Mouse (Mus musculus) liver, adult 2 months (tissue): ENCODE results near the gene Arhgef3. TPM values are rescaled to one million over a fixed set of nuclear protein-coding genes. Genes with fewer than 3 reads are reported as not detected.

Source experiments
- DNase-seq: peaks from one replicate; pipeline ENCODE4 v3.0.0-alpha.2; 2011; ENCODE audit warnings: low read depth, low spot score; ENCODE audit errors: extremely low read depth
- H3K27ac ChIP-seq: fragments of 200-500 bp; replicated peaks from 2 replicates; pipeline ENCODE4 v1.5.1; 2012; ENCODE audit warnings: low read depth, mild to moderate bottlenecking, control low read depth, inconsistent platforms, low read length; ENCODE audit not compliant: insufficient read depth
- H3K27me3 ChIP-seq: fragments of 200-500 bp; 2 replicates; pipeline ENCODE4 v1.6.1; 2012; ENCODE audit warnings: mild to moderate bottlenecking, moderate library complexity, low read length, inconsistent platforms; ENCODE audit not compliant: control insufficient read depth, insufficient read depth
- H3K36me3 ChIP-seq: fragments of 200-500 bp; 2 replicates; pipeline ENCODE4 v1.6.1; 2012; ENCODE audit warnings: low read length, inconsistent platforms; ENCODE audit not compliant: control insufficient read depth, insufficient read depth
- H3K4me1 ChIP-seq: fragments of 200-500 bp; 2 replicates; pipeline ENCODE4 v1.6.1; 2011; ENCODE audit warnings: low read length; ENCODE audit not compliant: control insufficient read depth, insufficient read depth
- H3K4me3 ChIP-seq: fragments of 200-500 bp; 2 replicates; pipeline ENCODE4 v1.5.1; 2011; ENCODE audit warnings: low read depth, mild to moderate bottlenecking, control low read depth, low read length, moderate library complexity; ENCODE audit not compliant: insufficient read depth
- H3K79me2 ChIP-seq: fragments of 200-500 bp; 2 replicates; pipeline ENCODE4 v1.6.1; 2012; ENCODE audit warnings: inconsistent platforms, mild to moderate bottlenecking, low read length, moderate library complexity; ENCODE audit not compliant: control insufficient read depth, insufficient read depth
- H3K9ac ChIP-seq: fragments of 200-500 bp; 2 replicates; pipeline ENCODE4 v1.6.1; 2012; ENCODE audit warnings: low read depth, mild to moderate bottlenecking, control low read depth, inconsistent platforms, low read length
- CTCF ChIP-seq: fragments of 200-500 bp; IDR thresholded peaks from 2 replicates; pipeline ENCODE4 v1.5.1; 2011; ENCODE audit warnings: low read depth, low read length, control low read depth
- POLR2A ChIP-seq: fragments of 200-500 bp; IDR thresholded peaks from 2 replicates; pipeline ENCODE4 v1.6.1; 2011; ENCODE audit warnings: low read length, control low read depth; ENCODE audit not compliant: insufficient read depth; ENCODE audit errors: extremely low read depth
- WGBS: fragments of 180-500 bp; shearing (Covaris S2); methylation state at CpG from one replicate; pipeline ENCODE4 v1.1.7; 2018; 5-methylcytosine and 5-hydroxymethylcytosine counted together
- polyA plus RNA-seq: library from polyadenylated mRNA; depleted of rRNA; stranded (reverse); fragments of >200 nt; gene quantifications from 2 replicates; pipeline ENCODE4 v1.2.3, GENCODE M21; 2012
- total RNA-seq: library from RNA; depleted of rRNA; stranded (reverse); fragments of >200 nt; gene quantifications from 2 replicates; pipeline ENCODE4 v1.2.3, GENCODE M21; 2014

Gene Arhgef3
- total and polyA plus RNA-seq, 2 experiments: 6.4 to 19.3 TPM

DNA sequence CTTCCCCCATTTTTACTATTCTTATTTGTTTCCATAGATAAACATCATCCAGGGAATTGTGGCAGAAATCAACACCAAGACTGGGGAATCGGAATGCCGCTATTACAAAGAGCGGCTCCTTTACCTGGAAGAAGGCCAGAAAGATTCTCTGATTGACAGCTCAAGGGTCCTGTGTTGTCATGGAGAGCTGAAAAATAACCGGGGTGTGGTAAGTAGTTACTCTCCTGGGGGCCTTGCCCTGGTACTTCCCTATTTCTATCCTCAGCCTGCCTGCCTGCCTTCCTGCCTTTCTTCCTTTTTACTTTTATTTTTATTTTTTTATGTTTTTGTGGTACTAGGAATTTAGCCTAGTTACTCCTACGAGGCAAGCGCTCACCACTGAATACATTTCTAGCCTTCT is 282.8 kb downstream of the Arhgef3 start:
- no peak overlapping the region for H3K4me3 ChIP-seq
- H3K27ac ChIP-seq: no peak overlapping the region
- H3K79me2 ChIP-seq: no peaks in the 10 kb centered on the region; the same call in 1 of the 2 replicates
- 90% methylated on average over 6 of the region's 6 CpGs for WGBS
- H3K36me3 ChIP-seq: peaks cover 72% of the 10 kb centered on the region
- H3K27me3 ChIP-seq: no peaks in the 10 kb centered on the region
- no peak for DNase-seq
- peaks cover 4% of the 10 kb centered on the region for H3K4me1 ChIP-seq
- no peak overlapping the region for H3K9ac ChIP-seq
- TF ChIP-seq POLR2A (no peak), CTCF (no peak)

DNA sequence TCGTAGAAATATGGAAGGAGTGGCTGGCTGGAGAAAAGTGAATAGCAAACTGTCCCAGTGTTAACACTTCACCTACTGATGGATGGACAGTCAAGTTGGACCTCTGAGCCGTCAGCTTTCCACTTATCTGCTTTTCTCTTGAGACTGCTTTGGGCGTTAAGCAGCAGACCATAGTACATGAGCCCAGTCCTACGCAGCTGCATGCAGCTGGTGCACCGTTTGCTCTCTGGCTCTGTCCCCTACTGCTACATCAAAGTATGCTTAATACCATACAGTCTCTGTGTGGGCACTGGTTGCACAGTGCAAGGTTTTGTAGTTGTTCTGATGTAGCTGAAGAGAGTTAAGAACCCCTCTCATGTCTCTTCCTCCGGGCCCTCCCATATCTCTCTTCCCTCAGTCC is 285.8 kb downstream of the Arhgef3 start:
- DNase-seq: no peak
- Histone ChIP-seq H3K4me1 (peaks cover 5% of the 10 kb centered on the region), H3K27me3 (no peaks in the 10 kb centered on the region), H3K27ac (no peak overlapping the region), H3K36me3 (peaks cover 62% of the 10 kb centered on the region), H3K4me3 (no peak overlapping the region), H3K9ac (no peak overlapping the region), H3K79me2 (no peaks in the 10 kb centered on the region)
- TF ChIP-seq POLR2A (no peak), CTCF (no peak)
- 85% methylated on average over 6 of the region's 6 CpGs for WGBS

DNA sequence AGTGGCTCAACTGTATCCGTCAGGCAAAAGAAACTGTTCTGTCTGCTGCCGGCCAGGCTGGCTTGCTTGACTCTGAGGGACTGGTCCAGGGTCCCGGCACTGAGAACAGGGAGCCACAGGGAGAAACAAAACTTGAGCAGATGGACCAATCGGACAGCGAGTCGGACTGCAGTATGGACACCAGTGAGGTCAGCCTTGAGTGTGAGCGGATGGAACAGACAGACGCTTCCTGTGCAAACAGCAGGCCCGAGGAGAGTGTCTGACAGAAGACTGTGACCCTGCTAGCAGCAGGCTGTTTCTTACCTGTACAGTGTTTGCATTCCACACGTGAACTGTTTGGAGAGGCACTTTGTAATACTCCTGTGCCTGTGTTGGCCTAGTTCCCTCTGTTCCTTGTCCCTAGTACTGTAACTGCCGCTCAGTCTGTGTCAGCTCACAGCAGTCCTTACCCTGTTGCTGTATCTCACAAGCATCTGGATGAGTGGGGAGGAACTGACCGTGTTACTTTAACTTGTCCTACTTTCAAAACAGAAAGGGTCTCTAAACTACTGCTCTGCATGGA is 287.1 kb downstream of the Arhgef3 start:
- H3K4me1 ChIP-seq: peaks cover 5% of the 10 kb centered on the region
- no peaks in the 10 kb centered on the region for H3K79me2 ChIP-seq
- no peak overlapping the region for H3K4me3 ChIP-seq
- H3K36me3 ChIP-seq: peaks cover 52% of the 10 kb centered on the region
- 55% methylated on average over 12 of the region's 12 CpGs for WGBS
- no peaks in the 10 kb centered on the region for H3K27me3 ChIP-seq
- no peak overlapping the region for H3K9ac ChIP-seq
- no peak overlapping the region for H3K27ac ChIP-seq
- TF ChIP-seq POLR2A (no peak), CTCF (no peak)
- peak; percentile 74 for DNase-seq

DNA sequence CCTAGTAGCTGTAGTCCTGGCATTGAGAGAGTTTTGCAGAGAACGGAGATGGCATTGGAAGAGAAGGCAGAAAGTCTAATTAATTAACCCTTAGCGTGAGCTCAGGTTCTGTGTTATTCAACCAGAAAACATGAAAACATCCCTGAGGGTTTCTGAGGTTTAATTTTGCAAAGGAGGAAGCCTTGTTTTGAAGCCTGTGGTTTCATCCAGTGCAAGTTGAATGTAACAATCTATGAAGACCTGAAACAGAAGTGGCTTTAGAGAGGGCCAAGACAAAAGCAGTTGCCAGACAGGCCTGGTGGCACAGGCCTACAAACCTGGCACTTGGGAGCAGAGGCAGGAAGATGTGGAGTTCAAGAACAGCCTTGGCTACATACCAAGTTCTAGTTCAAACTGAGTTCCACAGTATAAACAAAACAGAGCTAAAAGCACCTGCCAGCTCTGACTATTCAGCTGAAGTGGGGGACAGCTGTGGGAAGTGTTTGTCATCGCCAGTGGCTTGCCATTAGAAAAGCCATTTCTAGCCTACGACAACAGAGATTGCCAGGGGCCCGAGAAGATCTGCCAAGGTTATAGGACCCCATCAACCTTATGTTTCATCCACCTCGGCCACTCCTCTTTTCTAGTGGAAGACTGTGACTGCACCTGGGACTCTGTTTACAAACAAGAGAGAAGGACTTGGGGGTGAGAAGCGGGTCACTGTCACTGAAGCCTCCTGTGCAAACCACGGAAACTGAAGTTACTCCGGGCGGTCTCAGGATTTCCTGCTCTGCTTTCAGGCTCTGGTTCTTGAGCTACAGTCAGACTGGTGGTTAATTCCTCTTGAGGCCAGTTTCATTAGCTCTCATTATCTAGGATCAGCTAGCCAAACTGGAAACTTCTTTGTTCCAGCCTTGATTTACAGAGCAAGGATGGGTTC is 287.9 kb downstream of the Arhgef3 start:
- DNase-seq: peak; percentile 80
- Histone ChIP-seq H3K4me1 (peaks cover 5% of the 10 kb centered on the region), H3K79me2 (no peaks in the 10 kb centered on the region), H3K27me3 (no peaks in the 10 kb centered on the region), H3K9ac (no peak overlapping the region), H3K36me3 (peaks cover 44% of the 10 kb centered on the region), H3K27ac (peak overlapping the region; percentile 47), H3K4me3 (no peak overlapping the region)
- WGBS: 57% methylated on average over 10 of the region's 10 CpGs
- TF ChIP-seq POLR2A: no peak
- TF ChIP-seq CTCF: no peak

DNA sequence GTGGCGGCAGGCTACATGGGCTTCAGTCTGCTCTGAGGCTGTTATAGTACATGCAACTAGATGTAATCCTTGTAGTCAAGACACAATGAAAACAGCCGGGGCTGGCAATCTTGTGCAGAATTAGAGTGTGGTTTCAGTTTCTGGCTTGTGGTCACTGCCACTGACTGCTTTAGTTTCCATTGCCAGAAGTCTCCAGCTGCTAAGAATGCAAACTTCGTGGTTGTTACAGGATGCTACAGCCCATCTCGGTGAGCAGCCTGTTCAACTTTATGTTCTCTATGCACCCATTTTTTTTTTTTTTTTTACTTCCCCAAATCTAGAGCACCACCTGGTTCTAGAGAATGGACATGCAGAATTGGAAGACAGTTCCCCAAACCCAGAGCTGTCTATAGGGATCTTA is 290.8 kb downstream of the Arhgef3 start:
- peaks cover 21% of the 10 kb centered on the region for H3K36me3 ChIP-seq
- 80% methylated on average over 4 of the region's 4 CpGs for WGBS
- no peaks in the 10 kb centered on the region for H3K79me2 ChIP-seq
- H3K9ac ChIP-seq: no peak overlapping the region
- DNase-seq: no peak
- H3K4me3 ChIP-seq: no peak overlapping the region
- no peak for TF ChIP-seq CTCF
- no peak for TF ChIP-seq POLR2A
- H3K27ac ChIP-seq: peak overlapping the region; percentile 47
- peaks cover 5% of the 10 kb centered on the region for H3K4me1 ChIP-seq
- H3K27me3 ChIP-seq: no peaks in the 10 kb centered on the region

DNA sequence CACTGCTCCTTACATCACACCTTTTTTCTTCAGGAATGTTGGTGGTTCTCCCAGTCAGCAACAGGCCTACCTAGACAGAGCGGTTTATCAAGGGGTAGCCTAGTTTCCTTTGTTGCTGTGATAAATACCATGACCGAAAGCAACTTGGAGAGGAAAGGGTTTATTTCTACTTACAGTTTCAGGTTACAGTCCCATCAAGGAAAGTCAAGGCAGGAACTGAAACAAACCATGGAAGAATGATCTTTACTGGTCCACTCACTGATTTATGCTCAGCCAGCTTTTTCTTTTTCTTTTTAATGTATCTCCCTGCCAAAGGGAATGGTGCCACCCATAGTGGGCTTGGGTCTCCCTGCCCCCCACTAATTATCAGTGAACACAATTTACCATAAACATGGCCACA is 291.2 kb downstream of the Arhgef3 start:
- Histone ChIP-seq H3K4me1 (peaks cover 5% of the 10 kb centered on the region), H3K9ac (no peak overlapping the region), H3K27me3 (no peaks in the 10 kb centered on the region), H3K36me3 (peaks cover 17% of the 10 kb centered on the region), H3K27ac (no peak overlapping the region), H3K4me3 (no peak overlapping the region), H3K79me2 (no peaks in the 10 kb centered on the region)
- DNase-seq: no peak
- TF ChIP-seq CTCF (no peak), POLR2A (no peak)
- 98% methylated on average over 2 of the region's 2 CpGs for WGBS
